Mouse (Mus musculus): ENCODE results near the gene Mical2.

Mical2 gene

DNA sequence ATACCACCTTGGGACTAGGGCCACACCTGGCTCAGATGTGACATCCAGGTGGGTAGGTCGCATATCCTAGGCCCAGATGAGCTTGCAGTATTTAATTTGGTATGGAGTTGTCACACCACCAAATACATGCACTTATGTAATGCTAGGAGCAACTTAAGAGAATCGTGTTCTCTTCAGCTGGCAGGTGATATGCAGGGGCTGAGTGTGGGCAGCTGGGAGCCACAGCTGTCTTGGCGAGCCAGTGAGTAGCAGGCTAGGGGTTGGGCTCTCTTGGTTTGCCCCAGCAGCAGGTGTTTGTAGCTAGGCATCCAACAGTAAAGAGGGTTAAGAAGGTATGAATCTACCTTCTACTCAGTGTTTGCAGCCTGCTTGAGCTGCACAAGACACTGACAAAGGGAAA lies 49.4 kb downstream of the Mical2 start:
- no peak for DNase-seq (ENCODE audit: low spot score in 2 of 2)

DNA sequence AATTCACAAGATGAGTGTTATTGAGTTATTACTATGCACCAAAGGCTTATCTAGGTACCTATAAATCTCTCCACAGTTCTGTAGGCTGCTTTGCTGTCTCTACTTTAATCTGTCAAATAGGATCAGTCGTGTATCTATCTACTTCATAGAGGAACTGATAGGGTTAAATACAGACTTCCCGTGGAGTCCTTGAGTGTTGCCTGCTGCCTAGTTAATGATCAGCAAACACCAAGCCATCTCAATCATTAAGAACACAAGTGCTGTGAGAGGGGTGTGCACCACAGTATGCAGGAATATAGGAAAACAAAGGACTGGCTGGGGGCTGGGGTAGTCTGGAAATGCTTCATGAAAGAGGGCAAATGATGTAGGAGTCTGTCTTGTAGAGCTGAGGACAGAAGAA lies 50.2 kb downstream of the Mical2 start:
- no peak for DNase-seq (ENCODE audit: low spot score in 2 of 2)

DNA sequence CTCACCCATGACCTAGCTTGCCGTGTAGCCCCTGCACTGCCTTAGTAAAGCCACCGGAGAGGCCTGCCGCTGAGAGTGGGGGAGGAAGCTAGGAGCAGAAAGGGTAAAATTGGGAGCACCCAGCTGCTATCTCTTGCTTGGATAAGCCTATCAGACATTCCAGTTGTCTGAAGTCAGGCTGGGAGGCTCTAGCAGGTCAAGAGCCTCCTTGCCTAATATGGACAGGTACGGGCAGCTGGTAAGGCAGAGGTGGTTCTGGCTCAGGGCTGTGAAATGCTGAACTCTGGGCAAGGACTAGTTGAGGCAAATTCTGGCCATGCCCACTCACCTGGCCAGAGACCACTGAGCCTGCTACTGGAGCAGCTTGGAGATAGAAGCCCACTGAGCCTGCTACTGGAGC lies 51.2 kb downstream of the Mical2 start:
- no peak for DNase-seq (ENCODE audit: low spot score in 2 of 2)

DNA sequence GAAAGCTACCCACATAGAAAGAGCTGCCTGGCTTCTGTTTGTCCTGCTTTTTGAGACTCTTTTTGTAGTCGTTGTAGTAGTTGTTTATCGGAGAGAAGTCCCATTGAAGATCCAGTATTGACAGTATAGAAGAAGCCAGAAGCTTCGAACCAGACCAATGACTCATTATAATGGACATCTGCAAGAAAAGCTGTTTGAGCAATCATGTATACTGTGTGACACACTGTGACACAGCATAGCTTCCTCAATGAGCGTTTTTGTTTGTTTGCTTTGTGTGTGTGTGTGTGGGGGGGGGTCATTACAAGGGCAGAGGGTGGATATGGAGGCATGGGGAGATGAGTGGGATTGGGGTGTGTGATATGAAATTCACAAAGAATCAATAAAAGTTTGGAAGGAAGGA lies 53.0 kb downstream of the Mical2 start:
- DNase-seq (ENCODE audit: low spot score in 2 of 2) = no peak

DNA sequence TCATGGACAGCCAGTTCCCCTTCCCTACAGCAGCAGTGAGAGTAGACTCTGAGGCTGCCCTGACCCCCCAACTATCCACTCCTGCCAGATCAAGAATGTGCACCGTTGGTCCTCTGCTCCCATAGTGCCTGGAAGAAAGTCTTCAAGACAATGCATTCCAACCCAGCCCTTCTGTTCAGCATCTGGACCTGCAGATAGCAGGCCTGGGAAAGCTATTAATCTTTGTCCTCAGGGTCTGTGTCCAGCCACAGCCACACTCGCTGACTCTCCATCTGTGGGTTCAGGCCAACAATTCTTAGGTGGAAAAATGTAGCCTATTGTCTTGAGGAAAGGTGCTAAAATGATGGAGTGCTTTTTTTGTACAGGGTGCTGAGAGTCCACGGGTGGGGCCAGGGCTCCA lies 54.8 kb downstream of the Mical2 start:
- DNase-seq (ENCODE audit: low spot score in 2 of 2) = no peak

DNA sequence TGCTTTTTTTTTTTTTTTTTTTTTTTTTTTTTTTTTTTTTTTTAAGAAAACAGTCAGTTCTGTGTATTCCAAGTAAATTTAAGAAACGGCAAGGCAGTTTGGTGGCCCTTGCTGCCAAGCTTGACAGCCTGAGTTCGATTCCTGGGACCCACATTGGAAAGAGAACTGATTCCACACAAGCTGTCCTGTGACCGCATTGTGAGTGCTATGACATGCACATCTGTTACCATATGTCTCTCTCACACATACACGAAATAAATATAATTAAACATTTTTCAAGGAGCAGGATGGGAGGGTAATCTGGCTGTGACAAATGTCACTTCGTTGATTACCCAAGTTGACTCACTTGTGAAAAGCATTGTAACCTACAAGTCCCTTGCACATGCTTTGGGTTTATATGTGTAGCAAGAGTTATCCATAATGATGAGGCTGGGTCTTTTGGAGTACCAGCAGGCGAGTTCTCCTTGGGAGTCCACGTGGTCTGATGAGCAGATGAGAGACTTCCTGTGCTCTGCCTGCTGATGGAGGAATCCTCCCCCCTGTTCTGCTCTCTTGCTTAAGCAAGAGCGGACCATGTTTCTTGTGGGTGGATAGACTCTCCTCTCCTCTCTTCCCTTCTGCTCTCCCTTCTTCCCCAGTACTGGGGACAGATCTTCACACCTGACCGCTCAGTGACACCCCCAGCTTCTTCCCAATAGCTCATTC lies 58.1 kb downstream of the Mical2 start:
- DNase-seq (ENCODE audit: low spot score in 2 of 2) = no peak

DNA sequence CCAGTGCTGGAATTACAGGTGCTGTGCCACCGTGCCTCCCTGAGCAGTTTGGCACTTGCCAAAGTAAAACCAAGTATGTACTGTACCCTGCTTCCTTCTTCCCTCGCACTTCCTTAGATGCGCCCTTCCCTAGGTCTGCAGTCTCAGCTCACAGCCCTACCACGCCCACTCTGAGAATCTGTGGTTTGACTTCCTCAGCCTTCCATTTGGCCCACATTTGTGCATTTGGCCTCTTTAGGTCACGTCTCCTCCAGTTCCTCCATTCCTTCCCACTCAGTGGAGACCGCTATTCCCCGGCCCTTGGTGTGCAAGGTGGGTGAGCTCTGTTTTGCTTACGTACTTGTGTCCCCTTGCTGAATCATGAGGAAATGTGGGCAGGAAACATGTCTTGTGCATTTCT lies 59.9 kb downstream of the Mical2 start:
- no peak for DNase-seq (ENCODE audit: low spot score in 2 of 2)

DNA sequence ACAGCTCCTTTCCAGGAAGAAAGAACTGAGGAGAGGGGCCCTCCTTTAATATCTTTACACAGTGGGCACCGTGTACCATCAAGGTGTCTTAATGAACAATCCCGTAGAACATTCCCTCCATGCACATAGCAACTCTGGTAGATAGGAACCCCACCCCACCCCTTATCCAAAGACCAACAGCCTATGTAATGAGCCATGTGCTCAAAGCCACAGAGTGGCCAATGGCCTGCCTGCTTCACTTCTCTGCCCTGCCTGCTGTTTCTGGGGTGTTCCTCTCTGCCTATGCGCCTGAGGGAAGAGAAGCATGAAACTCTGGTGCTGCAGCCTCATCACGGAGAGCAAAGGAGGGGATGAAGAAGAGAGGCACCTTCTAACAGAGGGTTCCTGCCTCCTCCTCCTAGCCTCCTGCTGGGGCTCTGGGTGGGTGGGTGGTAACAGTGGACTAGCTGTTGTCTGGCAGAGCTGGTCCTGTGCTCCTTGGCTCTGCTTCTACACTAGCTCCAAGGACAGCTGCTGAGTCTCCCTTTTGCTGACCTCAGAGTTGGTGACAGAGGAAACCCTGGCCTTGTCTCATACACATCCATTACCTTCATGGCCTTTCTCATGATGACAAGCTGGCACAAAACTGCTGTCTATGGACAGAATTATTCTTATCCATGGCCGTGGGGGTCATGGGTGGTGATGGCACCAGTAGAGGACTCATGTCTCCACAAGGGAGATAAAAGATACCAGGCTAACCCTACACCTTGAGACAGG lies 62.9 kb downstream of the Mical2 start:
- DNase-seq (ENCODE audit: low spot score in 2 of 2) = no peak

DNA sequence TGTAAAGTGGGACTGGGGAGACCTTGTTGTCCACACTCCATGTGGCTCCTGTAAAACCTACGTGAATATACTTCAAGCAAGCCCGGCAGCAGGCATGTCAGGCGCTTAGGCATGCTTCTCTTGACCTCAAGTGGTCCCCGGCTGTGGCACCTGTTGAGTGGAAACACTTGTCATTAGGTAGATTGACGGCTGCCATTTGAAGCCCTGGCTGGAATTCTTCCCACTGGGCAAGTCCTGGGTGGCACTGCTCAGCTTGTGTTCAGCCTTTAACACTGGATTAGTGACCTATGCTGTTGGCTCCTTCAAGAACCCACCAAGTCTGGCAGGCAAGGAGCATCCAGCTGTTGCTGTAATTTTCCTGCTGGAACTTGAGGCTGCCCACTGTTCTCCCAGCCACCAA lies 63.9 kb downstream of the Mical2 start:
- no peak for DNase-seq (ENCODE audit: low spot score in 2 of 2)

DNA sequence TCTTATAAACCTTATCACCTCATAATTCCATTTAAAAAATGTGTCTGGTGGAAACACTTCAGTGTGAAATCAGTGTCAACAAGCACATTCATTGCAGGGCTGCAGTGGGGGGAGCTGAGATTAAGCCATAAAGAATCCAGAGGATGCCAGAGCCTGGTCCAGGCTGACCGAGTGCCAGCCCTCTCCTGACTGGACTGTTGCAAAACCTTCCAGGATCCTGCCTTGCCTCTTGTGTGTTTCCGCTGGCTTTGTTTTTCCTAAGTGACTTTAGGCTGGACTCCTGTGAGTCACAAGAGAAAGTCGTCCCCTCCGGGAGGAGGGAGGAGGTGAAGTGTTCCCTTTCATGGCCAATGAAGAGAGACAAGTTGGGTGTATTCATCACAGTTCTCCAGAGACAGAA lies 64.3 kb downstream of the Mical2 start:
- no peak for DNase-seq (ENCODE audit: low spot score in 2 of 2)

DNA sequence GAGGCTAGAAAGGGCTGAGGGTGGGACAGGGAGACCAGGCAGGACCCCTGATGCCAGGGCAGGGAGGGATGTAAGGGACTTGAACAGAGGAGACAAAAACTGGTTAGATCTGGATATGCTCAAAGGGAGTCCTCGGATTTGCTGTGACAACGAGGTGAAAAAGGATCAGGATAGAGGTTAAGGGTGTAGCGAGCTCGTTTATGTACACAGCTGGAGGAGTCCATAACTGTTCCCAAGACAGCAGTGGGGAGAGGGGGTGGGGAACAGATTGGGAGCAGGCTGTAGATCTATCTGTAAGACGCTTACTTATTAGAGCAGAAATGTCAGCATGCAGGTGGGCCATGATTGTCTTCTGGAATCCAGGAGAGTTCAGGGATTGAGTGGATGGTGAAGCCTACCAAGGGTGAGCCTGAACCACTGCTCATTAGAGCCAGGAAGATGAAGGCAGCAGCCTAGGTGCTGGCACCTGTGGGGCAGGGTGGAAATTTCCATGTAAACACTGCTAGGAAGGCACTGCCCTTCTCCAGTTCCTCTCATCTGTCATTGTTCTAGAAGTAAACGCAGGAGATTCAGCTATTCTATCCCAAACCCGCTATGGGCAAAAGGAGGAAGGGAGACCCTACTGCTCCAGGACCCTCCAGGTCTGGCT lies 67.9 kb downstream of the Mical2 start:
- no peak for DNase-seq (ENCODE audit: low spot score in 2 of 2)

DNA sequence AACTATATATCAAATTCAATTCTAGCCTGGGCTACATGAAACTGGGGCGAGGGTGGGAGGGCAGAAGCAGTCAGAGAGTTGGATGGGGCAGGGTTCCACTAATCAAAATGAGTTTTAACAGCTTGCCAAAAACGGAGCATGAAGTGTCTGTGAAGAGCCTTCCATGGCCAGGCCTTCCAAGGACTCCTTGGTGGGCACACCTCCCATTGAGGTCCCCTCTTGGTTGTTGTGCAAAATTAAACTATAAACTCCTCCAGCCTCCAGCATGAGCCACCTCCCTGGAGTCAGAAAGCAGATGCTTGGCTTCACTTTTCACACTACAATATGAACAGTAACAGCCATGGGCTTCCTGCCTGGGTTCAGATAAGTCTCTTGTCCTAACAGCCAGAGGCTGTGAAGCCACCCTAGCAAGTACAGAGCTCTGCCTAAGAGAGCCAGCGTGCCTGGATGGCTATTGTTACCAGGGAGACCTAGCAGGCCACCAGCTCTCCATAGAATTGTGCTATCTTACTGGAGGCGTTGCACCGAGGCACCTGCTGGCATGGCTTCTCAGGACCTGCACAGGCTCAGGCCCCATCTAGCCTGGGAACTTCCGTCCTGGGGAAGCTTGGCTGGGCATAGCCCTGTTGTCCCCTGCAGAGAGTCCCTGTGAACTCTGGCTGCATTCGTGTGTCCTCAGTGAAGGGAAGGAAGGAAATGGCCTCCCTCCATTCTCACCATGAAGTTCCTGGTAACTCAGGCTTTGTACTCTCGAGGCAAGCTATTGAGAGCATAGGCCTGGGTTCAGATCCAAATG lies 70.0 kb downstream of the Mical2 start:
- no peak for DNase-seq (ENCODE audit: low spot score in 2 of 2)

DNA sequence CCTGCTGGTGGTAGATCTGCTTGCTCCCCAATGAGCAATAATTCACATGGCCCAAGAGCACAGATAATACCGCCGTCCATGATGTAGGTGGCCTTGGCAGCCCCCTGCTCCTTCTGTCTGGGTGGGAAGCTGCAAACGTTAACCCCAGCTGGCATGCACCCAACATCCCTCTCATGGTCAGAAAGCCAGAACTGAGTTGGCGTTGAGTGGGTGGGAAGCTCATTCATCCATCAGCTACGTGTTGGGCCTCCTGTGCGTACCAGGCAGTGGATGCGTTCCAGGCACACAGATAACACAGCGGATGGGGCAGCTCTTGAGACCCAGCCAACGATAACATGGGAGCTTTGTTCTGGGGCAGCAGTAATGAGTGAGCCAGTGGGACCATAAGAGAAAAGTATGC lies 72.4 kb downstream of the Mical2 start:
- no peak for DNase-seq (ENCODE audit: low spot score in 2 of 2)

DNA sequence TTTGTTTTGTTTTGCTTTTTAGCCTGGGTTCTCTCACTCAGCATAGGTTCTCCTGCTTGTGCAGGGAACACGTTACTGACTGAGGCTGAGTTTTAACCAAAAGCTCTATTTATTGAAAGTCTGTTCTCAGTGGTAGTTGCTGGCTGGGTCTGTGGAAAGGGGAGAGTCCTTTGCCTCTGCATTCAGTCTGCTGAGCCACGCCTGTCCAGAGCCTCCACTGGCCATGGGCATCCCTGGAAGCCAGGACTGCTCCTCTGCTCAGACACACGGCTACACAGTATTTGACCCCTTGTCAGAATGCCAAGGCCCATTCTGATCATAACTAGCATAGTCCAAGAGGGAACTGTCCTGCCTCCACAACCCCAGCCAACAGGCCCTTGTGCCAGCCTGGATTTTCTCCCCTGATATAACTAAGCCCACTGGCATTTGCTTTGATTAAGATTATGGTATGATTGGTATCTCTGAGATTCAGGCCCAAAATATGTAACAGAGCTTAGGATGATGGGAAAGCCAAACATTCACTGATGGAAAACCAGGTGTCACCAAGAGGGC lies 73.3 kb downstream of the Mical2 start:
- no peak for DNase-seq (ENCODE audit: low spot score in 2 of 2)

DNA sequence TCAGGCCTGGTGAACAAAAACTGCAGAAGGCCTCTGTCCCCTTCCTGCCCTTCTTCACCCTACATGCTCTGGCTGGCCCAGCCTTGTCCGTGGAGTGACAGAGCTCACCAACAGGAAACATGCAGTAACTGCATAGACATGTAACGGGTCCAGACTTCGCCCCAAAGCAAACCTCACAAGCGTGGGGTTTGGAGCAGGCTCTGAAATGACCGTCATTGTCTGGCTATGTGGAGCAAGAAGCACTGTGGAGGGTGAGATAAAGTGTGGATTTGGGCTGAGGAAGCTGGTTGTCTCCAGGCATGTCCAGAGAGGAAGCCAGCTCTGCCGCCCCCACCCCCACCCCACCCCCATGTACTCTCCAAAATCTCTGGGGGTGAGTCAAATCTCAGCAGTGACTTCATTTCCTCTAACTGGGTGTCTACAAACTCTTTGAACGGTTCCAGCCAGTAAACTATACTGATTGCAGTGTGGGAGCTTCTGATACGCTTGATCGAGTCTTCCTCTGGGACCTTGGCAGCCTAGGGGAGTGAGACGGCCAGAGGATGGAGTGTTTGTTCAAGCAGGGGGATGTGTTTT lies 74.0 kb downstream of the Mical2 start:
- DNase-seq (ENCODE audit: low spot score in 2 of 2) = no peak

DNA sequence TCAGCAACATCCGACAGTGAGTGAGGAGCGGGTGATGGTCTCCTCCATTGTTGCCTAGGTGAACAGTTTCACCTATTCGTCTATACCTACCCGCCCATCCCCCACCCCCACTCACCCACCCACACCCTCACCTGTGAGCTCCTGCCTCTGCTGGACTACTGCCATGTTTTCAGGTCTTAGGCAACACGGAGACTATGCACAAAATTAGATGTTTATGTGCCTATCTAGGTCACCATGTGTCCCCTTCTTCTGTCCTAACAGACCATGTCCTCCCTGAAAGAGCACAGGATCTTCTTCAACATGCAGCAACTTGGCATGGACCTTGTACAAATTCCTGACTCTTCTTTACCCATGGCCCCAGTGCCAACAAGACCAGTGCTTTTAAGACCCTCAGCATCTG lies 74.5 kb downstream of the Mical2 start:
- no peak for DNase-seq (ENCODE audit: low spot score in 2 of 2)

DNA sequence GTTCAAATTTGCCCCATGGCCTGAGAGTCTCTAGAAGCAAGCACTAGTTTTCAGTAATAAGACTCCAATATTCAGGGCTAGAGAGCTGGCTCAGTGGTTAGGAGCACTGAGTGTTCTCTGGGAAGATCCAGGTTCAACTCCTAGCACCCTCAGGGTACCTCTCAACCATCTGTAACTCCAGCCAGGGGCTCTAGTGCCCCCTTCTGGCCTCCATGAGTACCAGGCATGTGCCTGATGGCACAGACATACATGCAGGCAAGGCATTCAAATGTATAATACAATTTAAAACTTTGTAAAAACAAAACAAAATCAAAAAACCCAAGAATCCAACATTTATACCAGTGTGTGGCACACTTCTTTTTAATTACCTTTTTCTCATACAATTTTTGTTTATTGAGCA lies 75.4 kb downstream of the Mical2 start:
- no peak for DNase-seq (ENCODE audit: low spot score in 2 of 2)

DNA sequence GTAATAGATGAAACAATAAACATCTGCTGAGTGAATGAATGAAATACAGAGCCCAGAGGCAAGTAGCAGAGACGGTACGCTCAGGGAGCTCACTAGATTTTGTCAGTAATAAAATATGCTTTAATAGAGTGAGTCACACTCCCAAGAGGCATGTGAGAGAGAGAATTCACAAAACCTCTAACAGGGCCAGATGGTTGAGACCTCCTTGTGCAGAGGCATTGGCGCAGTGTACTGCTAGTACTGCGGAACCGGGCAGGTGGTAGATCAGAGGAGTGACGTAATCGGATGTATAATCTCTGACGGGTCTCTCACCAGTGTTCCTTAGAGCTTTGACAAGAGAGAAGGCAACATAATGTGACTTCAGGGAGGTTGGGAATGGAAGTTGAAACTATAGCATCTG lies 78.7 kb downstream of the Mical2 start:
- DNase-seq (ENCODE audit: low spot score in 2 of 2) = no peak

DNA sequence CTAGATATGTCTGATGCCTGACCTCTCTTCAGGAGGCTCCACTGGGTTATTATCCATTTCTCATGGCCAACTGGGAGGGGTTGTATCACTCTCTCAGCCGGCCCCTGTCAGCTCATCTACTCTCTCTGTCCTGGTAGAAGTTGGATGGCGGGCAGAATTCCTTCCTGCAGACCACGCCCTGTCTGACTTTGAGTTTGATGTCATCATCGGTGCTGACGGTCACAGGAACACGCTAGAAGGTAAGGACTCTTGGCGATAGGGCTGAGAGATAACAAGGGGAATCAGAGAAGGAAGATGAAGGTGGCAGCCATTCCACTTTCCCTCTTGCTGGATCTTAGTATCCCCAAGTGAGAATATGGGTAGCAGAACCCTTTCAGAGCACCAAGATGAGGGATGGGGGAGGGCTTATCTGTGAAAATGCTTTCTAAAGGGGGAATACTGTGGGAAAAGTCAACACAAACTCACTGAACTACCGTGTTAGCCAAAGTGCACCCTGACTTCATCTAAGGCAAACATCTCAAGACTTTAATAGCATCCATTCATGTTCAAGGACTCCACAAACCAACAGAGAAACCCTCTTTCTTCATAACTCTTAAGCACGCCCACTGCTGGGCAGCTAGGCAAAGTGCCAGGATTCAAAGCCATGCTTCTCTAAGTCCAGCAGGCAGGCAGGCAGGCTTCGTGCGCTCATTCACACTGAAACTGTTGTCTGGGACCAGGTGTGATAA lies 83.8 kb downstream of the Mical2 start:
- no peak for DNase-seq (ENCODE audit: low spot score in 2 of 2)

DNA sequence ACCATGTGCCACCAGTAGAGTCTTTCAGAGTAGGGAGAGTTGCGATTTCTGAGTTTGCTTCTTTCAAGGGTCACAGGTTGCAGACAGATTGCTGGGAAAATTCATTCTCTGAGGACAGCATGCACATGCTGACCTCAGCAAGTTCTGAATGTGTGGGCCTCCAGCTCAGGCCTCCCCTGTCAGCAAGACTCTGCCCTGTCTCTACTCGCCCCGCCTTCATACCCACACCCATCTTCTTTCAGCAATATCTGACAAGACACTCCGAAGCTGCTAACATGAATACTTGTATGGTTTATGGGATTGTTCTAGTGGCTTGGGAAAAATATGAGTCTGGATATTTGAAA lies 84.3 kb downstream of the Mical2 start:
- no peak for DNase-seq (ENCODE audit: low spot score in 2 of 2)

DNA sequence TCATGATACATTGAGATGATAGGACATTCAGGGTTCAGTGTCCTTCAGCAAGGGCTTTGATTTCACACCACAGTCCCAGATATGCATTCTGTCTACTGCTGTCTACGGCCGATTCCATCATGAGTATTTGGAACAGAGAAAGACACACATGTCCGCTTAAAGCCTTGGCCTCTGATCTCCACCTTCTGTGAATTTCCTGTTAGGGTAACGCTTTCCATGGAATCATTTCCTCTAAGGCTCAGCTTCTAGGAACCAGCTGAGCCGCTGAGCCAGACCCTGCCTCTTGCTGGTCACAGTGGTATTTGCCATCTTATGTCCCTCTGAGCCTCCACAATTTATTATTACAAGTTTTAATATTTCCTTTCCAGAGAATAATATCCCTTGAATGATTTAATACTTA lies 87.6 kb downstream of the Mical2 start:
- DNase-seq (ENCODE audit: low spot score in 2 of 2) = no peak
